Mouse (Mus musculus): ENCODE measurements around the gene Cog5. TPM values are rescaled to one million over a fixed set of nuclear protein-coding genes. Genes with fewer than 3 reads are reported as not detected.

The Cog5 gene
- polyA plus RNA-seq (2017; shearing (Covaris generic)) = 55.0 TPM

DNA sequence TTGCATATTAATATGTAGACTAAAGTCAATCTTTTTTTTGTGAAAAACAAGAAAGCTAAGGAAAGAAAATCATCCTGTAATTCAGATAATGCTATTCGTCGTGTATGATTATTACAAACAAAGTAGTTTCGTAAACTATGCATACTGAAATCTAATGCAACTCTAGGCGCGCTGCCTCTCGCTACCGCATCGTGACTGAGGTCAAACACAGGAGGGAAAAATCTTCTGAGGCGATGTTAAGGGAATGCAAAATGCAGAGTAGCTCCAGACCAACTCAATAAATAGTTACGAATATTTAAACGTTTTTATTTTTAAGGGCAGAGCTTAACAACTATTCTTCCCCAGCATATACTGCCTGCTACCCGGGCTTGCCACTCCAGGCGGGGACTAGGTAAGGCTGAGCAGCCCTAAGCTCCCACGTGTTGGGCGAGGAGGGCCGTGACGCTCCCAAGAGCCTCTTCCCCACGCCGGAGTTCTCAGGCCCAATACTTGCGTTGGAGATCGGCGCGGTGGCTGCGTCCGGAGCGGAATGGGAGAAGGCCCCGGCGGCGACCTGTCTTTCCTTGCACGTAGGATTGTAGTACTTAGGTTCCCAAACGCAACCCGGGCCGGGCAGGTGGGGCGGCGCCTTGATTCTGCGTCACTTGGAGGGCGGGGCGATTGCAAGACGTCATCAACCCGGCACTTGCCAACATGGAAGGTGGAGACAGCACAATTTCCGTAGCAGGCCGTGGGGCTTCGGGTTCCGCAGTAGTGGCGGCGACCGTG is at the start of gene Cog5, which contains the start of gene Dus4l:
Cog5 (plus strand) TSS at position 673 of the 768 bp plus-strand sequence.
Dus4l (minus strand) TSS at position 630 of the 768 bp plus-strand sequence.

DNA sequence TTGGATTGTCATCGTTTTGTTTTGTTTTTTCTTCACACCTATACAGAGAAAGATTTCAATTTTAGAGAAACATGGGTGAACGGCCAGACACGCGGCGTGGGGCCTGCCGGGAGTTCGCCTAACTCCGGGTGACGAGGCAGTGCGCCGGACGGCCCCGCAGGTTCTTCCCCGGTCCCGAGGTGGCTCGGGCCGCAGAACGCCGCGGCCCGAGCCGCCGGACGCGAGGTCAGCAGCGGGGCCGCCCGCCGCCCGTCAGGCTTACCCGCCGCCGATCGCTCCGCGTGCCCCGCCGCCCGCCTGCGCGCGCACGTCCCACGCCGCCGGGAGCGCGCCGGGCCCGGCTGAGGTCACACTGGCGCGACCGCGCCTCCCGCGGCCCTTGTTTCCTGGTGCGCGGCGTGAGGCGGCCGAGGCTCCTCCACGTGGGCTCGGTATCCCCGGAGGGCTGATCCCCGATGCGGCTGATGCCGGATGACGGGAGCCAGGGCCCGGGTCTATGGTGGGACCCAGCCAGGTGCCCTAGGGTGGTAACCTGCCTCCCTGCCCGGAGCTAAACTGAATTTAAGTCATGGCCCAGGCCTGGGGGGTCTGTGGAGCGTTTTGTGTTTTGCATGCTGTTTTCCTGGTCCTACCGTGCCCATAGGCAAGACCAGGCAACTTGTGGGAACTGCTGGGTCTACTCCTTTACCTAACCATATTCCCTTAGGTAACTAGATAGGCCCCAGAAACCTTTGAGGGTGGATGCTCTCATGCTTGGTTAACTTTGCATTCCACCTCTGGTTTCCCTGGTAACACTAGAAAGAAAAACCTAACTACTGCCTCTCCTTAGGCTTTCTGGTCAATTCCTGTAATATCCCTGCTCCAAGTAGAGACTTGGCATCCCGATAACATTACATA is 20.1 kb upstream of the Cog5 start, which contains the start of gene Bcap29:
Bcap29 (minus strand) TSS at position 316 of the 897 bp plus-strand sequence.

DNA sequence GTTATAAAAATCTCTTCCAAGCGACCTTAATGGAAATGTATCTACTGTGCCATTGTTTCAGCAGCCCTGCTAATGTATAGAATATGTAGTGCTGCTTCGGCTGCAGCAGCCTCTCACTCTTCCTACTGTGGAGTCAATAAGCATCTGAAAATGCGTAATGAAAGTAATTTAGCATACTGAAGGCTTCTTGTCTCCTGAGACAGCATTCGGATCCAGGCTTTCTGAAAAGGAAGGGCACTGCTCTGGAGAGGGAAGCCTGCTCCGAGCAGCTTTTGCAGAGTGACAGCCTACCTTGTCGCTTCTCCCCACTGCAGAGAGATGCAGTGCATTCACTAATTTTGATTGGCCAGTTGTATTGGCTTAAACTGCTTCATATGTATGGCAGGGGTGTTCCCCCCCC is 58.9 kb downstream of the Cog5 start, which contains the start of gene Gpr22:
Gpr22 (minus strand) TSS at position 348 of the 400 bp plus-strand sequence.

DNA sequence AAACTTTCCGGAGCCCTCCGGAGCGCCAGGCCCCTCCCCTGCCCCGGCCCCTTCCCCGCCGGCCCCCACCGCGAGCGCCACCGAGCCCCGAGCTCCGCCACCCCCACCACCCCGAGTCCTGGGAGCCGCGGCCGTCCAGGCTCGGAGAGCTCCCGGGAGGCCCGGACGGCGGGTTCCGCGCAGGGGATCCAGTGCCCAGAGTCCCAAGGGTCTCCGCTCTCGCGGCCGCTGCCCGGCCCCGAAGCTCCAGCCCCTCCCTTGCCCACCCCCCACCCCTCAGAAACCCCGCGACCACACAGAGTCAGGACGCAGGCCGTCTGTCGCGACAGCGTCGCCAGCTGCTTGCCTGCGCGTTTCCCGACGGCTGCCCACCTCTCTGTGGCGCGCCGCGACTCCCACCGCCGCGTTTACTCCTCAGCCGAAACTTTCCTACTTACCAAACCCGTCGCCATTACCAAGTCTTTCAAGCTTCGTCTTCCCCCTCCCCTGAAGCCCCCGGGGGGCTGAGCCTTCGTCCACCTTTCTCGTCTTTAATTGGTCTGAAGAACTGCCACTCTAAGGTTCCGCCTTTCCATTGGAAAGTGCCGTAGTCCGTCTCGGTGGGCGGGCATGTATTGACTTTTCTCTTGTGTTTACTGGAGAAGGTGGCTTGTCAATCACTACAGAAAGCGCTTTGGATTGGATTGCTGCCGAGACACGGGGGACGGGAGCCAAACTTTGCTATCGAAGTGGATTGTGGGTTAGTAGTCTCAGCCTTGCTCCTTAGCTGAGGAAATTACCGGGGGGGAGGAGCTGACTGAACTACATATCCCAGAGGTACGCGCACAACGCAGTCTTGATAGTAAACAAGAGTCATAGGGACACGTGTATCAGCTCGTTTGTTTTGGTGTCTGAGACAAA is 295.3 kb downstream of the Cog5 start, which contains the start of gene Hbp1:
Hbp1 (minus strand) TSS at position 777 of the 900 bp plus-strand sequence.

Other genes starting within 250 kb of the Cog5 start
- gene Cbll1, start 155.3 kb upstream of the Cog5 start, polyA plus RNA-seq (2017; shearing (Covaris generic)) = 29.0 TPM
- not detected for gene Slc26a4, start 94.9 kb upstream of the Cog5 start, polyA plus RNA-seq (2017; shearing (Covaris generic))
- 77.6 TPM for gene Bcap29, start 20.2 kb upstream of the Cog5 start, polyA plus RNA-seq (2017; shearing (Covaris generic))
- 17.4 TPM for gene Dus4l, start within 50 bp of the Cog5 start, polyA plus RNA-seq (2017; shearing (Covaris generic))
- gene Gpr22, start 59.1 kb downstream of the Cog5 start, polyA plus RNA-seq (2017; shearing (Covaris generic)) = 1.7 TPM

All from CD4-positive, CD25-positive, alpha-beta regulatory T cell (primary cell).